Mouse (Mus musculus): ENCODE measurements around the gene Bcl3.

- TF ChIP-seq CTCF (IDR thresholded peaks at IDR 0.05; ENCODE audit: low read depth, low read length), result no peak
- no peak for TF ChIP-seq POLR2A (IDR thresholded peaks at IDR 0.05; ENCODE audit: borderline replicate concordance, low read depth, low read length)
Measured at GRCm38 (mm10) chr7:19770984-19771391, 51.6 kb downstream of the Bcl3 start, which contains the start of gene Bcam.

All from bone marrow macrophage, adult 2 months (primary cell).